Mouse (Mus musculus): ENCODE results near the gene Hnrnph3. TPM values are rescaled to one million over a fixed set of nuclear protein-coding genes. Genes with fewer than 3 reads are reported as not detected.

Gene Hnrnph3
- polyA plus RNA-seq, 1 experiment: 12.4 TPM

DNA sequence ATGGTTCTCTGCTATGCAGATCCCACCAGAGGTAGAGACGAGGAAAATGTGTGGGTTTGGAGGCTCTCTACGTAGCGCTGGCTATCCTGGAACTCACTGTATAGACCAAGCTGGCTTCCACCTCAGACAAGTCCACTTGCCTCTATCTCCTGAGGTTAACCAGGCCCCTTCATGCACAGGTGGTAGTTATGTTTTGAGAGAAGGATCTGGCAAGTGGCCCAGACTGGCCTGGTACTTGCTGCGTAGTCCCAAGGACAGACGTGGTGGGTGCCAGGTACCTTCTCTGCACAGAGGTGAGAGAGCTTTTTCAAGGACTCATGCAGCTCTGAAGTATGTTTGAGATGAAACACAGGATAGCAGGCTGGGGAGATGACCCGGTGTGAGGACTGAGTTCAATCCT is 39.5 kb downstream of the Hnrnph3 start:
- no peak for DNase-seq (ENCODE audit: low read depth)

DNA sequence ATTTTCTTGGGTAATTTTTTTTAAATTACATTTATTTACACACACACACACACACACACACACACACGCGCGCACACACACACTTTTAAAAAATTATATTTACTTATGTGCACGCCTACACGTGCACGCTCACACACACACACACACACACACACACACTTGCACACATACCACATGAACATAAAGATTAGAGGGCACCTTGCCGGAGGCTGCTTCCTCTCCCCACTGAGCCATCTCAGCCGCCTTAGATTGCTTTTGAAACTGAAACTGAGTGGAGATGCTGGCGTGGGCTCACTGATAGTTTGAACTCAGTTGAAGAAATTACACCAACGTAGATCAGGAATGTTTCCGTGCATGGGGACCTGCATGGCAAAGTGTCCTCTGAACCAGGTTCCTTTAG is 39.9 kb downstream of the Hnrnph3 start:
- no peak for DNase-seq (ENCODE audit: low read depth)

DNA sequence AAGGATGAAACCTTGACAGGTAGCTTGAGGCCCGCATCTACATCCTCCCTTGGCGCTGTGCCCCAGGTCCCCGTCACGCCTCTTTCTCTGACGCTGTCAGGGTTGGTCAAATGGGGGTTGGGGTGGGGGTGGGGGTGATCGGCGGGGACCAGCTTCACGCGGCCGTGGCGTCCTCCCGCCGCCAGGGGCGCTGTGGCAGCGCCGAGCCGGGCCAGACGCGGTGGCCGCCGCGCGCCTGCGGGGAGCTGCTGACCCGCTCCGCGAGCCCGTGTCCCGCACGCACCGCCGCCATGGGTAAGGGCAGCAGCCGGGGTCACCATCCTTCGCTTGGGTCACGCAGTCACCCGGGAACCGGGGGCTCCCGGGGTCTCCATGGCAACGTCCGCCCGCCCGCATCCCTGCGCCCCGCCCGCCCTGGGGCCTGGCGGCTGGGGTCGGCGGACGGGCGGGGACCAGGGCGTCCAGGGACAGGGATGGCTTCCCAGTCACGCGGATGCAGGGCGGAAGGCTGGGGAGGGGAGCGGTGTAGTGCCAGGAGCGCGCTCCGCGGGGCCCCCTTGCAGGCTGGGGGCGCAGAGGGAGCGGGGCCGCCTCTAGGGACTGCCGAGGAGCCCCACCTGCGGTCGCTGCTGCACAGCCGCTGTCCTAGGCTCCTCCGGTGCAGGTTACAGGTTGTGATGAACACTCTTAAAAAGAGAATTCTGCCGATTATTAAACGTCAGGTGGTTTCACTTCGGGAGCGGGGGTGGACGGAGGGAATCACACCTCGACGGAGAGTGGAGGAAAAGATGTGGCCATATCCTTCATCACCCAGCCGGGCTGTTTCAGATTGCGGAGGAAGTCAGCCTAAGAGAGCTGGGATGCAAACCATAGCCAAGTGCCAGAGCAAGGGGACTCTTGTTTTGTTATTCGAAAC is 43.7 kb downstream of the Hnrnph3 start, which contains the start of gene Rufy2:
Gene Rufy2 (plus strand): TSS at position 185 of the 916 bp plus-strand sequence.
- no peak for DNase-seq (ENCODE audit: low read depth)

GRCm38 (mm10) chr10:62979667-62980038 is 44.4 kb downstream of the Hnrnph3 start:
- no peak for DNase-seq (ENCODE audit: low read depth)

DNA sequence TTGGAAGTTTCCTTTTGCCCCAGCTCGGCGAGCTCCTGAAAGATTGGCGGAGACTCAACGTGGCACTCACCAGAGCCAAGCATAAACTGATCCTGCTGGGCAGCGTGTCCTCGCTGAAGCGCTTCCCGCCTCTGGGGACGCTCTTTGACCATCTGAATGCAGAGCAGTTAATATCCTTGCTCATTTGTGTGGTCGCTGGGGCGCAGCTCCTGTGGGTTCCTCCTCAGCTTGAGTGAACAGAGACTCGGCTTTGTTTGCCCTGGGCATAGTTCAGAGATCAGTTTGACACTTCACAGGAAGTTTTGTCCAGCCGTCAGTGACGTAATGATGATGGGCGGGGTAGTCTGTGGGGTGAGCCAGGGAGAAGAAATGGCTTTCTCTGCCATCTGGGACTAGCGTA is 52.2 kb downstream of the Hnrnph3 start:
- DNase-seq (ENCODE audit: low read depth): no peak

- DNase-seq (ENCODE audit: low read depth): no peak
Measured at GRCm38 (mm10) chr10:62966291-62966690, 57.7 kb downstream of the Hnrnph3 start.

- no peak for DNase-seq (ENCODE audit: low read depth)
Measured at GRCm38 (mm10) chr10:62965796-62966195, 58.2 kb downstream of the Hnrnph3 start.

Other genes with a start within 250 kb of the Hnrnph3 start
- gene Ccar1, start 231.9 kb downstream of the Hnrnph3 start, polyA plus RNA-seq (2012; rRNA removed): 62.2 and 72.1 TPM in 2 replicates
- gene Tet1, start 115.2 kb downstream of the Hnrnph3 start, polyA plus RNA-seq (2012; rRNA removed): 1.1 and 1.3 TPM in 2 replicates
- 55.2 and 79.9 TPM in 2 replicates for gene Slc25a16, start 103.6 kb downstream of the Hnrnph3 start, polyA plus RNA-seq (2012; rRNA removed)
- gene Dna2, start 77.2 kb downstream of the Hnrnph3 start, polyA plus RNA-seq (2012; rRNA removed): 2.6 and 2.7 TPM in 2 replicates
- gene Rufy2, start 44.0 kb downstream of the Hnrnph3 start, polyA plus RNA-seq (2012; rRNA removed): 2.9 and 3.1 TPM in 2 replicates
- gene Pbld2, start 98 bp upstream of the Hnrnph3 start, polyA plus RNA-seq (2012; rRNA removed): 6.4 and 6.9 TPM in 2 replicates
- gene Pbld1, start 35.9 kb upstream of the Hnrnph3 start, polyA plus RNA-seq (2012; rRNA removed): 0.93 and 1.6 TPM in 2 replicates
- 0.05 TPM in 1 of 2 replicates, not detected in the other for gene Atoh7, start 75.4 kb upstream of the Hnrnph3 start, polyA plus RNA-seq (2012; rRNA removed)
- 0.09 and 0.23 TPM in 2 replicates for gene Mypn, start 179.7 kb upstream of the Hnrnph3 start, polyA plus RNA-seq (2012; rRNA removed)
- gene Herc4, start 219.6 kb upstream of the Hnrnph3 start, polyA plus RNA-seq (2012; rRNA removed): 15.4 and 17.6 TPM in 2 replicates

Measured in gonadal fat pad, adult 2 months (tissue).